Mouse (Mus musculus) liver (tissue): ENCODE results near the gene Tas2r143.

Source experiments
- DNase-seq: peaks from one replicate; pipeline ENCODE4 v3.0.0-alpha.2; 2020; ENCODE audit warnings: mixed read lengths

Tas2r143 gene

GRCm38 (mm10) chr6:42398998-42399397 lies 1.0 kb upstream of the Tas2r143 start:
- DNase-seq: no peak

- DNase-seq: no peak
Observed at GRCm38 (mm10) chr6:42405134-42405533, 5.1 kb downstream of the Tas2r143 start, which contains the start of gene Tas2r135. Tas2r135 (plus strand) TSS chr6:42405434.

- no peak for DNase-seq
Observed at GRCm38 (mm10) chr6:42419443-42419842, 19.4 kb downstream of the Tas2r143 start.

- DNase-seq: no peak
Observed at GRCm38 (mm10) chr6:42421439-42421838, 21.4 kb downstream of the Tas2r143 start.

- DNase-seq: no peak
Observed at GRCm38 (mm10) chr6:42424472-42424871, 24.4 kb downstream of the Tas2r143 start.

GRCm38 (mm10) chr6:42426337-42426736 lies 26.3 kb downstream of the Tas2r143 start:
- no peak for DNase-seq

- no peak for DNase-seq
Observed at GRCm38 (mm10) chr6:42433554-42433953, 33.5 kb downstream of the Tas2r143 start.

- no peak for DNase-seq
Observed at GRCm38 (mm10) chr6:42434446-42434845, 34.4 kb downstream of the Tas2r143 start, which contains the start of gene Tas2r126. Tas2r126 (plus strand) TSS chr6:42434535.

GRCm38 (mm10) chr6:42435490-42435889 lies 35.5 kb downstream of the Tas2r143 start:
- DNase-seq: no peak

- no peak for DNase-seq
Observed at GRCm38 (mm10) chr6:42441395-42441794, 41.4 kb downstream of the Tas2r143 start.

- DNase-seq: no peak
Observed at GRCm38 (mm10) chr6:42444491-42444890, 44.5 kb downstream of the Tas2r143 start.

- DNase-seq: no peak
Observed at GRCm38 (mm10) chr6:42447381-42447780, 47.3 kb downstream of the Tas2r143 start.
